Mouse (Mus musculus): ENCODE data around the gene Atp7a. TPM values are rescaled to one million over a fixed set of nuclear protein-coding genes. Genes with fewer than 3 reads are reported as not detected.

The Atp7a gene
- total RNA-seq, 1 experiment: 20.2 TPM

- H3K4me1 ChIP-seq (ENCODE audit: control insufficient read depth in 2 of 2, insufficient read depth in 2 of 2, low read length in 2 of 2, poor library complexity in 1 of 2): no peaks in the 10 kb centered on the region
- no peak for TF ChIP-seq MAFK (IDR thresholded peaks at IDR 0.05; ENCODE audit: insufficient read depth, low read depth, low read length)
- TF ChIP-seq ZNF384 (IDR thresholded peaks at IDR 0.05; ENCODE audit: low read depth, low read length): no peak
- no peak for TF ChIP-seq CHD2 (IDR thresholded peaks at IDR 0.05; ENCODE audit: low read depth, low read length)
- no peak for TF ChIP-seq ZC3H11A (IDR thresholded peaks at IDR 0.05; ENCODE audit: borderline replicate concordance, low read depth, low read length)
- no peak for TF ChIP-seq HCFC1 (IDR thresholded peaks at IDR 0.05; ENCODE audit: borderline replicate concordance, insufficient read depth, low read length)
- in situ Hi-C loops (cut with MboI; ENCODE audit: low sequenced_read_pairs in 2 of 2, unreplicated experiment in 2 of 2): loop anchor here in 1 of 2 experiments (25.0 kb wide), 1 partner anchor 127 kb away; no protein-coding TSS in a partner anchor
These were observed 8.7 kb downstream of the Atp7a start for GRCm38 (mm10) chrX:106035727-106036126.

DNA sequence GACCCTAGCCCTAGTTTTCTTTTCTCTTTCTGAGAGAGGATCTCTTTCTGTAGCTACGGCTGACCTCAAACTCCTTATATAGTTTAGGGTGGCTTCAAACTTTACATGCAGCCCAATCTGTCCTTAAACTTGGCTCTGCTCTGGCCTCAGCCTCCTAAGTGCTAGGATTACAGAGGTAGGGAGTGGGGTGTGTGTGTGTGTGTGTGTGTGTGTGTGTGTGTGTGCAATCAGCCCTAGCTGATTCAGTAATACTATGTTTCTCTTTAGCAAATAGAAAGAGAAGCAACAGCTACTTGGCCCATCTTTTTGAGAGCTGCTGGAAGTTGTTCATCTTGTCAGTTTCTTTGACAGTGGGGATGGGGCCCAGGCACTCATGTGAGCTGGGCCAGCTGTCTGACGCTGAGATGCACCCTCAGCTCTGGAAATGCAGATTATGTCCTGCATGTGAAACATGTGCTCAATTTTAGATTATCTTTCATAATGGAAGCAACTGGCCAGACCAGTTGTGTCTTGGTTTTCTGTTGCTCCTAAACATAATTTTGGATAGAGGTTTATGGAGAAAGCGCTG, 10.2 kb downstream of the Atp7a start:
- H3K27ac ChIP-seq (ENCODE audit: insufficient read depth, low read depth, low read length, poor library complexity, severe bottlenecking): no peak overlapping the region
- H3K9me3 ChIP-seq (ENCODE audit: control insufficient read depth, insufficient read depth, low read depth, low read length): no peaks in the 10 kb centered on the region
- H3K9ac ChIP-seq (ENCODE audit: insufficient read depth, low read depth, low read length, poor library complexity, severe bottlenecking): no peak overlapping the region
- H3K36me3 ChIP-seq (ENCODE audit: control insufficient read depth, insufficient read depth, low read length, poor library complexity, severe bottlenecking): no peaks in the 10 kb centered on the region
- in situ Hi-C loops (cut with MboI; ENCODE audit: low sequenced_read_pairs in 2 of 2, unreplicated experiment in 2 of 2): loop anchor here in 1 of 2 experiments (25.0 kb wide), 1 partner anchor 125 kb away; no protein-coding TSS in a partner anchor
- no peaks in the 10 kb centered on the region; a peak in 1 of 4 replicates for H3K4me1 ChIP-seq (ENCODE audit: control insufficient read depth in 2 of 2, insufficient read depth in 2 of 2, low read length in 2 of 2, poor library complexity in 1 of 2)
- no peak for DNase-seq (ENCODE audit: low read depth, low spot score)
- TF ChIP-seq MAFK (IDR thresholded peaks at IDR 0.05; ENCODE audit: insufficient read depth, low read depth, low read length) (no peak), CHD2 (IDR thresholded peaks at IDR 0.05; ENCODE audit: low read depth, low read length) (no peak), HCFC1 (IDR thresholded peaks at IDR 0.05; ENCODE audit: borderline replicate concordance, insufficient read depth, low read length) (no peak), ZNF384 (IDR thresholded peaks at IDR 0.05; ENCODE audit: low read depth, low read length) (no peak), ZC3H11A (IDR thresholded peaks at IDR 0.05; ENCODE audit: borderline replicate concordance, low read depth, low read length) (no peak)
- H3K4me3 ChIP-seq (ENCODE audit: insufficient read depth in 1 of 2, low read depth in 1 of 2, low read length in 2 of 2, poor library complexity in 1 of 2, severe bottlenecking in 1 of 2): no peak overlapping the region

More at GRCm38 (mm10) chrX:106035727-106036126, 8.7 kb downstream of the Atp7a start:
- H3K4me3 ChIP-seq (ENCODE audit: insufficient read depth in 1 of 2, low read depth in 1 of 2, low read length in 2 of 2, poor library complexity in 1 of 2, severe bottlenecking in 1 of 2): no peak overlapping the region
- no peak overlapping the region for H3K27ac ChIP-seq (ENCODE audit: insufficient read depth, low read depth, low read length, poor library complexity, severe bottlenecking)
- no peaks in the 10 kb centered on the region for H3K9me3 ChIP-seq (ENCODE audit: control insufficient read depth, insufficient read depth, low read depth, low read length)
- H3K9ac ChIP-seq (ENCODE audit: insufficient read depth, low read depth, low read length, poor library complexity, severe bottlenecking): no peak overlapping the region
- DNase-seq (ENCODE audit: low read depth, low spot score): no peak
- no peaks in the 10 kb centered on the region for H3K36me3 ChIP-seq (ENCODE audit: control insufficient read depth, insufficient read depth, low read length, poor library complexity, severe bottlenecking)

DNA sequence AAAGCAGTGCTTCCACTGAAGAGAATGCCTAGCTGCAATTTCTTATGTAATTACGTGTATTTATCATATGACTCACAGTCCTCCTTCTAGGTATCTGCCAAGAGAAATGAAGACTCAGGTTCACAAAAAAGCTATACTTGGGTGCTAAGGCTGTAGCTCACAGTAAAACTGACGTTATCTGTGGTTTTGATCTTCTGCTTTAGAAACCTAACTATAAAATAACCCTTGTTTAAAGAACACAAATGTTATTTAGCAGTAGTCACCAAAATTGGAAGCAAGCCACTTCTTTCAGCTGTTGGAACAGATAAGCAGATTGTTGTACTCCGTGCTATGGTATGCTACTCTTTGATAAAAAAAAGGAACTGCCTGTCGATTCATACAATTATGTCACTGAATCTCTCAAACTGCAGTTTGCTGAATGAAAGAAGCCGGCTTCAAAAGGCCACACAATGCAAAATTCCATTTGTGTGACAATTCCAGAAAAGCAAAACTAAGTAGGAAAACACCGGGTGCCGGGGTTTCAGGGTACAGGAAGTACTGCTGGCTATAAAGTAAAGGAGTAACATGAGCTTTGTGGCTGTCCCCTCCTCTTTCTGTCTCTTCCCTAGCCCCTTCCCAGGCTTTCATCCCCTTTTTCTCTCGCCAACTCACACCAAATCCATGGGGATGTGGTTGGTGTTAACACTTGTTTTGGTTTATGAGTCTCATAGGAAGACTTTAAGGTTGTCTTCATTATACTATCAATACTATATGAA, 17.0 kb downstream of the Atp7a start:
- no peak for DNase-seq (ENCODE audit: low read depth, low spot score)
- Histone ChIP-seq H3K4me1 (ENCODE audit: control insufficient read depth in 2 of 2, insufficient read depth in 2 of 2, low read length in 2 of 2, poor library complexity in 1 of 2) (no peaks in the 10 kb centered on the region; a peak in 1 of 4 replicates), H3K4me3 (ENCODE audit: insufficient read depth in 1 of 2, low read depth in 1 of 2, low read length in 2 of 2, poor library complexity in 1 of 2, severe bottlenecking in 1 of 2) (no peak overlapping the region), H3K36me3 (ENCODE audit: control insufficient read depth, insufficient read depth, low read length, poor library complexity, severe bottlenecking) (no peaks in the 10 kb centered on the region), H3K27ac (ENCODE audit: insufficient read depth, low read depth, low read length, poor library complexity, severe bottlenecking) (no peak overlapping the region), H3K9me3 (ENCODE audit: control insufficient read depth, insufficient read depth, low read depth, low read length) (no peaks in the 10 kb centered on the region), H3K9ac (ENCODE audit: insufficient read depth, low read depth, low read length, poor library complexity, severe bottlenecking) (no peak overlapping the region)
- in situ Hi-C loops (cut with MboI; ENCODE audit: low sequenced_read_pairs in 2 of 2, unreplicated experiment in 2 of 2): loop anchor here in 1 of 2 experiments (25.0 kb wide), 1 partner anchor 118 kb away; no protein-coding TSS in a partner anchor
- TF ChIP-seq MAFK (IDR thresholded peaks at IDR 0.05; ENCODE audit: insufficient read depth, low read depth, low read length) (no peak), CHD2 (IDR thresholded peaks at IDR 0.05; ENCODE audit: low read depth, low read length) (no peak), ZC3H11A (IDR thresholded peaks at IDR 0.05; ENCODE audit: borderline replicate concordance, low read depth, low read length) (no peak), ZNF384 (IDR thresholded peaks at IDR 0.05; ENCODE audit: low read depth, low read length) (no peak), HCFC1 (IDR thresholded peaks at IDR 0.05; ENCODE audit: borderline replicate concordance, insufficient read depth, low read length) (no peak)

GRCm38 (mm10) chrX:106045455-106045854, 18.4 kb downstream of the Atp7a start:
- Histone ChIP-seq H3K4me1 (ENCODE audit: control insufficient read depth in 2 of 2, insufficient read depth in 2 of 2, low read length in 2 of 2, poor library complexity in 1 of 2) (no peaks in the 10 kb centered on the region; a peak in 1 of 4 replicates), H3K4me3 (ENCODE audit: insufficient read depth in 1 of 2, low read depth in 1 of 2, low read length in 2 of 2, poor library complexity in 1 of 2, severe bottlenecking in 1 of 2) (no peak overlapping the region), H3K9ac (ENCODE audit: insufficient read depth, low read depth, low read length, poor library complexity, severe bottlenecking) (no peak overlapping the region), H3K9me3 (ENCODE audit: control insufficient read depth, insufficient read depth, low read depth, low read length) (no peaks in the 10 kb centered on the region), H3K27ac (ENCODE audit: insufficient read depth, low read depth, low read length, poor library complexity, severe bottlenecking) (no peak overlapping the region), H3K36me3 (ENCODE audit: control insufficient read depth, insufficient read depth, low read length, poor library complexity, severe bottlenecking) (no peaks in the 10 kb centered on the region)
- no peak for TF ChIP-seq HCFC1 (IDR thresholded peaks at IDR 0.05; ENCODE audit: borderline replicate concordance, insufficient read depth, low read length)
- no peak for DNase-seq (ENCODE audit: low read depth, low spot score)
- in situ Hi-C loops (cut with MboI; ENCODE audit: low sequenced_read_pairs in 2 of 2, unreplicated experiment in 2 of 2): loop anchor here in 1 of 2 experiments (25.0 kb wide), 1 partner anchor 117 kb away; no protein-coding TSS in a partner anchor
